Mouse (Mus musculus) ES-E14 (cell line): ENCODE results near the gene Ampd3.

Experiments used
- HCFC1 ChIP-seq: IDR thresholded peaks from 2 replicates; pipeline ENCODE4 v1.6.1; 2012; ENCODE audit warnings: low read length, inconsistent platforms, borderline replicate concordance; ENCODE audit not compliant: insufficient read depth
- MAFK ChIP-seq: IDR thresholded peaks from 2 replicates; pipeline ENCODE4 v1.6.1; 2014; ENCODE audit warnings: mild to moderate bottlenecking, low read depth, low read length, inconsistent platforms; ENCODE audit not compliant: insufficient read depth

DNA sequence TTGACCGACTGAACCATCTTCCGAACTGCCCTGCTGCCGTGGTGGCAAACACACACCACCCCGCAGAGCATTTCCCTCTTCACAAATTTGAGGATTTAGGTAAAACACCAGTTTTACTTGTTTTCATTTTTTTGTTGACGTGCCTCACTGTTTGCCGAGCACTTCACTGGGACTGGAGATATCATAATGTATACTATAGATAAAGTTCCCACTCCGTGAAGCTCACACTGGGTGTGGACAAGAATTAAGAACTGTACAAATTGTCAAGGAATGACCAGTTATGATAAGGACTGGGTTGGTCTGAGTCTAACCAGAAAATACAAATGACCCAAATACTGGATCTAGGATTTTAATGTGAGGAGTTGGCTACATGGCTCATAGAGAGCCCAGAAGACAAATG lies 10.9 kb downstream of the Ampd3 start:
- TF ChIP-seq MAFK (no peak), HCFC1 (no peak)
